Mouse (Mus musculus) cerebellum, postnatal 10 days (tissue): ENCODE data around the gene P4hb.
"Not testable (repeated sequence)": the region's sequence is repeated elsewhere in the genome, so short reads cannot be mapped to it uniquely, and the experiment has no call there.

Experiments
- DNase-seq, 2 experiments: peaks; one replicate each; pipeline ENCODE4 v3.0.0; 2021; ENCODE audit warnings: mixed read lengths in 2 of 2

Gene P4hb

DNA sequence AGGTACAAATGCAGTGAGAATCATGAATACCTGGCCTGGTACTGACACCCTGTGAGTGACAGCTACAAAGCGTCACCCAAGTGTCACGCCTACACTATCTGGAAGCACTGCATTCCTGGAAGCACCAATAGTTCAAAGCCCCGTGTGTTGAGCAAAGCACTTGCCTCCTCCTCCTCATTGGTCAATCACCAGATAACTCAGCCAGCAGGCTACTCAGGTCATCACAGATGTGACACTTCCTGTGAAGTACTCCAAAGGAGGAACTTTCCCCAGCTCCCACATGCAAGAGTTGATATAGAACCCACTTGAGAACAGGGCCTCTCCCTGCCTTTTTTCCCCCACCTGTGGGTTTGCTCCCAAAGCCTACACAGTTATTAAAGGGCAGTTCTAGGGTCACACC lies 1.9 kb downstream of the P4hb start:
- no peak for DNase-seq

GRCm38 (mm10) chr11:120568324-120568723 lies 4.7 kb downstream of the P4hb start:
- no peak for DNase-seq

DNA sequence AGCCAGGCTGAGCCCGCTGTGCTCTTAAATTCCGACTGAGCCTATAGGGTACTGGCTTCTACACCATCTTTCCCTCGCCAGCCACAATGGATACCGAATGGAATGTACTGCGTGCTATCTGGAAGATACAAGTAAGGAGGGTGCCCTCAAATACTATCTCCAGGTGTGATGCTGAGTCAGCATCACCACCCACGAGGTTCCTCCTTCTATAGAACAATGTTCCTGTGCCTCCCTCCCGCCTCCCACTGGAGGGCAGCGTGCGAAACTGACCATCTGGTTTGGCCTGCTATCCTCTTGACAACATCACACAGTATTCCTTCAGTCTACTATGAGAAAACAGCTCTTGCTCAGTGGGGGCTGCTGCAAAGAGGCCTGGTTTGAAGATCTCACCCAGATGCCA lies 7.9 kb downstream of the P4hb start:
- DNase-seq = no peak

DNA sequence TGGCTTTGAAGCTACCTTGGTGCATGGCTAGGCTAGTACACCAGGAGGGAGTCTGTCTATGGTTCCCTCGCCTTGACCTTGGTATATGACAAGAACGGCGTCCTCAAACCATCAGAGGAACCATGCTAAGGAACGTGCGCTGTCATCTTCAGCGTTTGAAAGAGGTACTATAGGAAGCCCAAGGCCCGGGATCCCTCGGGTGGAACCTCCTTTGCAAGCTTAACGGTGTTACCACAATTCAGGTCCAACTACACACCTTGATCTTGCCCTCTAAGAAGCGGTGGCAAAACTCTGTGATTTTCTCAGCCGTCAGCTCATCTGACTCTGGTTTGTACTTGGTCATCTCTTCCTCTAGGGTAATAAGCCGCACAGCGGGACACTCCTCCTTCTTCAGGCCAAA lies 10.1 kb downstream of the P4hb start:
- no peak for DNase-seq

DNA sequence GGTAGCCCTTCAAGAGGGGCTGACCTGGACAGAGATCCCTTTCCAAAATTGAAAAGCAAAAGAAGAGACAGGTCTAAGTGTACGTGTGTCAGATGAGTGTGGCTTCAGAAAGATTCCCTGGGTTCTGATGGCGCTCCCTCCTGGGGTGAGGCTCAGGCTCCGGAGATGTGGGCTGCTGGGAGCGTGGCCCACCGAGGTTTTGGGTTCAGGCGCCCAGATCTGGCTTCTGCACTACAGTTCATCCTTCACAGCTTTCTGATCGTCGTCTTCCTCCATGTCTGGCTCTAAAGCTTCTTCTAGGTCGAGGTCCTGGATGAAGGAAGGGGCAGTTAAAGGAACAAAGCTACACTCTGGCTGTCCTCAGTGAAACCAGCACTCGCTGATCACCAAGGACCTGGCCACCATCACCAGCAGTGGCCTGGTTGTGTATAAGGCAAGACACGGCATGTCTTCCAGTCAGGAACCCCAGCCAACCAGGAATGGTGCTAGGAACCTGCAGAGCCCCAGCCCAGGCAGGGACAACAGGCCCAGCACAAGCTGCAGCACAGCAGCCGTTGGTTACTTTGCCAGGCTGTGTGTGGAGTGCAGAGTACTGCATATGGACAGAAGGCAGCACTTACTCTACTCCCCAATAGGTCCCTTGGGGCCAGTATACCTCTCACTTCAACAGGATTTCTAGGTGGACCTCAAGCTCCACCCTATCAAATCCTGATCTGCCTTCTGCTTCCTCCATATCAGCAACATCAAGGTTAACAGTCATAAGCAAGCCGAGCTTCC lies 11.9 kb downstream of the P4hb start:
- no peak for DNase-seq

DNA sequence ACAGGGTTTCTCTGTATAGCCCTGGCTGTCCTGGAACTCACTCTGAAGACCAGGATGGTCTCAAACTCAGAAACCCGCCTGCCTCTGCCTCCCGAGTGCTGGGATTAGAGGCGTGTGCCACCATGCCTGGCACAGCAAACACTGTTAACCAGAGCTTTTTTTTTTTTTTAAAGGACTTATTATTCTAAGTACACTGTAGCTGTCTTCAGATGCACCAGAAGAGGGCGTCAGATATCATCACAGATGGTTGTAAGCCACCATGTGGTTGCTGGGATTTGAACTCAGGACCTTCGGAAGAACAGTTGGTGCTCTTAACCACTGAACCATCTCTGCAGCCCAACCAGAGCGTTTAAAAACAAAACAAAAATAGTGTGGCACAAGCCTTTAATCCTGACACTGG lies 14.2 kb downstream of the P4hb start:
- DNase-seq = not testable (repeated sequence)

DNA sequence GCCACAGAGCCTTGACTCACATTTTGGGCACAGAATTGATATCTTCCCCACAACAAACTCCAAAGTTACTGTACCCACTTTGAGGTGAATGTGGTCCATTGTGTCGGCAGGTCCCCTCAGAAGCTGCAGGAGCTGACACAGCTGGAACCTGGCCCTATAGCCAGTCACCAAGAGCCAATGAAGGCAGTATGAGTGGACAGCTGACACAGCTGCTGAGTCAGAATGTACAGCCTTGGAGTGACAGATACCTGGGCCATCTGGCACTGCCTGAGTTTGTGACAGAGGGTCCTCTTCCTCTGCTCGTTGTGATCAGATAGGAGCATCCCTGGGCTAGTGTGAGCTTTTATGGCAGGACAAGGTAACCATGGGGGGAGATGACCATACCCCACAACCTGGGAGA lies 17.8 kb downstream of the P4hb start:
- no peak for DNase-seq

- DNase-seq = no peak
Observed at GRCm38 (mm10) chr11:120554834-120555233, 18.2 kb downstream of the P4hb start.

- DNase-seq = no peak
Observed at GRCm38 (mm10) chr11:120552736-120553135, 20.3 kb downstream of the P4hb start.

- DNase-seq = no peak
Observed at GRCm38 (mm10) chr11:120550810-120551440, 22.1 kb downstream of the P4hb start, which contains the start of gene Ppp1r27. Gene Ppp1r27 (minus strand): TSS chr11:120551132.

GRCm38 (mm10) chr11:120549986-120550809 lies 22.9 kb downstream of the P4hb start:
- peak in 1 of 2 experiments; percentile 41 for DNase-seq

DNA sequence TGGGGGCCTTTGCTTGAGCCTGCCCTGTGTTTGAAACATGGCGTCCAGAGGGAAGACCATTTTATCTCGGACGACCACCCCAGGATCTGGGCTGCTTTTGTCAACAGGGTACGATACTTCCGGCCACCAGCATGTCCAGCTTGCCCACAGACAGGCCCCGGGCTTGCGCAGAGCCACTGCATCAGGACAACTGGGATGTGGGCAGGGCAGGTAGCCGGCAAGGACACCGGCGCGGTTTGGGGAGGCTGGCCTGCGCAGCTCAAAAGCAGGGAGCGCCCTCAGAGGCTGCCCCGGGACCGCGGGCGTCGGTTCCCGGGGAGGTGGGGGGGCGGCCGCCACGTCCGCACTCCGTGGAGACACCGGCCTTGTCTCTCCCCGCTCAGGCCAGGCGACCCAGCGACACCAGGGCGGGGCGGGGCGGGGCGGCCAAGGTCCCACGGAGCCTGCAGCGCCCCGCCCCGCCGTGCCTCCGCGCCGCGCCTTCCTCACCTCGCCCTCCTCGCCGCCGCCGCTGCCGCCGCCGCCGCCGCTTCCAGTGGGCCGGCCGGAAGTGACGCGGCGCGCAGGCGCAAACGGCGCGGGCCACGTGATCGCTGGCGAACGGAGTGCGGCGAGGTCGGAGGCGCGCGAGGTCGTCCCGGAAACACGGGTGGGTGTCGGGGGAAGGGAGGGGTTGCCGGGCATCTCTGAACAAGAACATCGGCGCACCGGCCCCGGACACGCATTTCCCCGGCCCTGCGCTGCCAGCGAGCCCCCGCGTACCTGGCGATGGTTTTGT lies 23.7 kb downstream of the P4hb start, which contains the start of gene Mcrip1:
Gene Mcrip1 (minus strand): TSS at position 560 of the 778 bp plus-strand sequence.
- DNase-seq = peak; percentile 98

DNA sequence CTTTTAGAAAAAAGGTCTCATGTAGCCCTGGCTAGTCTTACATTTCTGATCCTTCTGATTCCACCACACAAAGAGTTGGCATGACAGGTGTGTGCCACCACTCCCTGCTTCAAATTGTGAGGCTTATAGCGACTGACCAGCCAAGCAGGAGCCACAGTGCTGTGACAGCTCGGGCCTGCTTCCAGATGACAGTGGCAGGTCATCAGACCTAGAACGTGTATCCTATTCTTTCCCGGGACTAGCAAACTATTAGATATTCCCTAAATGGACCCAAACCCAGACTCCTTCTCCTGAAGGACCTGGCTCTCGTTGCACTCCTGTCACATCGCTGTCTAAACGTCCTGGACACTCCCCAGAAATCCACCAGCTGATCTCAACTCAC lies 24.3 kb downstream of the P4hb start:
- DNase-seq = no peak

GRCm38 (mm10) chr11:120548214-120548613 lies 24.8 kb downstream of the P4hb start:
- no peak for DNase-seq

GRCm38 (mm10) chr11:120547469-120547868 lies 25.6 kb downstream of the P4hb start:
- no peak for DNase-seq

DNA sequence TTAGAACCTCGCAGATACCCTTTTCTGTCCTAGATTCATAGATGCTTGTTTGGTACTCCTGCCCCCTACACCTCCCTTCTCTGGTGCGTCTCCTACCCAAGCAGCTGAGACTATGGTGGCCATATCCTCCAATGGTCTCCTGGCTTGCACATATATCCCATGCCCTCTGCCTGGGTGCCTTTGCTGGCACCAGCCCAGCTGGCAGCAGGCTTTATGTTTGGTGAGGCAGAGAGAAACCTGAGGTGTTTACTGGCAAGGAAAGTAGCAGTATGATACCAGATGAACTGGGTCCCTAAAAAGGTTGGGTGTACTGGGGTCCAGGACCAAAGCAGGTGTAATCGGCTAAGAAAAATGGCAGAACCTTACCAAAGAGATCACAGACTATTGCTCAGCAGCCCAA lies 27.1 kb downstream of the P4hb start:
- no peak for DNase-seq

DNA sequence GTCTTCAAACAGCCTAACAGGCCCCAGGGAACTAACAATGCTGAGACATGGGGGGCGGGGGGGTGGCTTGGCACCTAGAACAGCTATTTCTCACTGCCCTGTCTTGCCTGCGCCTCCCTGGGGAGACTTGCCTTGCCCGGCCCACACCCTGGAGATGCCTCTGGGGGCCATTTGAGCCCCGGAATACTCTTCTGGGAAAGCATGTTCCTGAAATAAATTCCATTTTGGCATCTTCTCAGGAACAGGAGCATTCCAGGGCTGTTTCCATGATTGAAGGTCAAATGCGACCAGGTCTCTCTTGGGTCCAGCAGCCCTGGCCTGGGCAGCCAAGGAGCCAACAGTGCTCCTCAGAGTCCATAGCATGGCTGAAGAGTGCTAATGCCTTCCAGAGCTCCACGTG lies 30.7 kb downstream of the P4hb start:
- no peak for DNase-seq

DNA sequence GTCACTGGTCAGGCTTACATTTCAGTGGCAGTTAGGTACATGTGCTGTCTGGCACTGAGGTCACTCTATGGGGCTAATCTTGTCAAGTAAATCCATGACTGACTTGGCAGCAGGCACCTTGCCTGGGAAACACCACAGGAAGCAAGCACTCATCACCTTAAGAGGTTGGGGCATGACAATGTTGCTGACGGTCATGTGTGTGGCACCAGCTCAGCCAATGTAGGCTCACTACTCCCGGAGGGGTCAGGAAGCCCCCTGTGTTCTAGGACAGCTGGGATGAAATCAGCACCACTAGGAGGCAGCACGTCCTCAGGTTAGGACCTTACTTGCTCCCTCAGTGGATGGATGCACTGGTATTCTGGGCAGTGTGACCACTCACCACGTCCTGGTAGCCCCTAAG lies 31.1 kb downstream of the P4hb start:
- peak; percentile 52 to 62 for DNase-seq

DNA sequence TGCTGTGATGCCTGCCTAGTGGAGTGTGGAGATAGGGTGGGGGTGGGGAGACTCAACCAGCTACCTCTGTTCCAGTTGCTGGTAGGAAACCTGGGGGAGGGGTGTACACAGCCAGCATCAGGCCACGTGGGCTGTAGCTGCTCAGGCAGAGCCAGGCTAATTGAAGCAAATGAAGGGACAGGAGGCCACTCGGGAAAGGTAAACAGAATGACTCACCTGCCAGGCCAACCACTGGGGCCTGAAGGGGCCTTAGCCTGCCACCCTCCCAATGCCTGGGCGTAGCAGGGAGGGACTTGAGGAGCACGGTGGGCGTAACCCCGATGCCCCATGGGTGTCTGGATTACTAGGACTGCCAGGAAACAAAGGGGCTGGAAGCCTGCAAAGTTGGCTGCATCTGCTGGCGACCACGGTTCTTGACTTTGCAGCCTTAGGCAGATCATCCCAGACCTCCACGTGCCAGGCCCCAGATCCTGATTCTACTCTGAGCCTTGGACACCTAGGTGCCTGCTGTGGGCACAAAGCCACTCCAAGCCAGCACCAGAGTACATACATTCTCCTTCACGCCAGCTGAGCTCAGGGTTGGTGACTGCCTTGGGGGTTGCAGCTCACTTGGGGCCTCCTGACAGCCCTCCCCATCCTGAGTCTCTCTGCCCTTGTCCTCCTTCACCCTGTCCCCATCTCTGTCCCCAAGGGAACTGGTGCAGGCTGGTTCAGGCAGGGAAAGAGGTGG lies 33.6 kb downstream of the P4hb start:
- DNase-seq = peak; percentile 73 to 75

DNA sequence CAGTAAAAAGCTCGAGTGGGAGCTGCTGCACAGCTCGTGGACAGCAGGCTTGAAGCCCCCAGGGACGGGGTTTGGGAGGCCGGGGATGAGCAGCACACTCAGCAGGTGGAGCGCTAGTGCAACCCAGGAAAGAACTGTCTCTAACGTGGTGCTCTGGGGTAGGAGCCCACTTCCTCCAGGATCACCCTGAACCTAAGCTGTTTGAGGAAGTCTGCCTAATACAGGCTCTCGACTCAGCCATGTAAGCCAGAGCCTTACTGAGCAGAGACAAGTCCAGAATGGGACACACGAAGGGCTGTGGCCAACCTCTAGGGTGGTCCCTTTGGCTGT lies 34.1 kb downstream of the P4hb start:
- no peak for DNase-seq

GRCm38 (mm10) chr11:120538485-120538884 lies 34.6 kb downstream of the P4hb start:
- peak; percentile 94 for DNase-seq

GRCm38 (mm10) chr11:120535804-120536203 lies 37.2 kb downstream of the P4hb start:
- DNase-seq = no peak
